Mouse (Mus musculus): Measurements from ENCODE around the gene Ypel2. TPM values are rescaled to one million over a fixed set of nuclear protein-coding genes. Genes with fewer than 3 reads are reported as not detected.
"Not testable (repeated sequence)": the region's sequence is repeated elsewhere in the genome, so short reads cannot be mapped to it uniquely, and the experiment has no call there.

The Ypel2 gene
- polyA plus RNA-seq (2014; fragmentation: Nextera tagmentation; extraction: Ambion mirVana) = 3.2 and 3.9 TPM in 2 replicates

- H3K4me1 ChIP-seq (replicated peaks; ENCODE audit: control insufficient read depth, insufficient read depth, low read length) = peaks cover 40% of the 10 kb centered on the region
- ATAC-seq (ENCODE audit: low FRiP score) (peak; percentile 100), DNase-seq (ENCODE audit: low spot score) (peak; percentile 94)
- no peaks in the 10 kb centered on the region for H3K36me3 ChIP-seq (replicated peaks; ENCODE audit: control insufficient read depth, insufficient read depth)
- H3K9ac ChIP-seq = peak within 1 kb of the TSS; percentile 72
- H3K4me3 ChIP-seq (replicated peaks; ENCODE audit: low read length) = peak within 1 kb of the TSS; percentile 90
- H3K4me2 ChIP-seq (replicated peaks) = peak within 1 kb of the TSS; percentile 82
- under 1% methylated on average over 86 of the region's 96 CpGs for WGBS
- no peaks in the 10 kb centered on the region for H3K27me3 ChIP-seq (ENCODE audit: control insufficient read depth, insufficient read depth, low read length)
- H3K9me3 ChIP-seq (ENCODE audit: control insufficient read depth, low read length) = no peaks in the 10 kb centered on the region
- H3K27ac ChIP-seq = peak within 1 kb of the TSS; percentile 91
Observed at GRCm38 (mm10) chr11:86993041-86994037, at the start of gene Ypel2. Ypel2 (minus strand) TSS chr11:86993707.

GRCm38 (mm10) chr11:87043052-87043451, 49.5 kb upstream of the Ypel2 start:
- H3K4me1 ChIP-seq (replicated peaks; ENCODE audit: control insufficient read depth, insufficient read depth, low read length) = no peaks in the 10 kb centered on the region
- H3K27ac ChIP-seq = no peak overlapping the region
- no peaks in the 10 kb centered on the region for H3K9me3 ChIP-seq (ENCODE audit: control insufficient read depth, low read length)
- H3K4me2 ChIP-seq (replicated peaks) = no peak overlapping the region
- WGBS = 91% methylated on average over 3 of the region's 3 CpGs
- no peak for ATAC-seq (ENCODE audit: low FRiP score)
- no peak overlapping the region for H3K9ac ChIP-seq
- H3K4me3 ChIP-seq (replicated peaks; ENCODE audit: low read length) = no peak overlapping the region
- DNase-seq (ENCODE audit: low spot score) = no peak
- H3K27me3 ChIP-seq (ENCODE audit: control insufficient read depth, insufficient read depth, low read length) = no peaks in the 10 kb centered on the region
- H3K36me3 ChIP-seq (replicated peaks; ENCODE audit: control insufficient read depth, insufficient read depth) = peaks cover 97% of the 10 kb centered on the region

DNA sequence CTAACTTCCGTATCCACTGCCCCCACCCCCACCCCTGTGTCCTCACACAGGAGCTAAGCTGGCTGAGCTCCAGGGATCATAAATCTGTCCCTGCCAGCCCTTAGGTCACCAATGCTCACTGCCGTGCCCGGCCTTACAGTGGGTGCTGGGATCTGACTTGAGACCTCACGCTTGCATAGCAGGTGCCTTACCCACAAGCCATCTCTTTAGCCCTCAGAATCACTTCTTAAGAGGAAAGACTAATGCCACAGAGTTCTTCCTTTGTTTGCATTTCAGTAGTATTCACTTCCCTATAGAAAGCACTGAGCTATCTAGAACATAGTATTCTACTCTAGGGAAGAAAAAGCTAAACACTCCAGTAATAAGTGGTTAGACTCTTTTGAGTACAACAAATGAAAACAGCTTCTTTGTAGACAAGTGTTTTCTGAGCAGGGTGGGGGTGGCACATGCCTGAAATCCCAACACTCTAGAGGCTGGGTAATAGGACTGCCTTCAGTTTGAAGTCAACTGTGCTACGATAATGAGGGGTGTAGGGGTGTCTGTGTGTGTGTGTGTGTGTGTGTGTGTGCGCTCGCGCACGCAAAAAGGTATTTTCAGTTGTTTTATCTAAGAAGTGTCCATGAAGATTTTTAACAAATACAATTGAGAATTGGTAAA, 45.9 kb upstream of the Ypel2 start:
- H3K4me3 ChIP-seq (replicated peaks; ENCODE audit: low read length) = no peak overlapping the region
- H3K27ac ChIP-seq = no peak overlapping the region
- no peak overlapping the region for H3K9ac ChIP-seq
- 86% methylated on average over 9 of the region's 9 CpGs for WGBS
- no peak for DNase-seq (ENCODE audit: low spot score)
- H3K4me1 ChIP-seq (replicated peaks; ENCODE audit: control insufficient read depth, insufficient read depth, low read length) = no peaks in the 10 kb centered on the region
- peaks cover 94% of the 10 kb centered on the region for H3K36me3 ChIP-seq (replicated peaks; ENCODE audit: control insufficient read depth, insufficient read depth)
- H3K27me3 ChIP-seq (ENCODE audit: control insufficient read depth, insufficient read depth, low read length) = no peaks in the 10 kb centered on the region
- H3K9me3 ChIP-seq (ENCODE audit: control insufficient read depth, low read length) = no peaks in the 10 kb centered on the region
- no peak overlapping the region for H3K4me2 ChIP-seq (replicated peaks)
- ATAC-seq (ENCODE audit: low FRiP score) = no peak

GRCm38 (mm10) chr11:87036180-87036579, 42.7 kb upstream of the Ypel2 start:
- Histone ChIP-seq H3K27ac (no peak overlapping the region), H3K27me3 (ENCODE audit: control insufficient read depth, insufficient read depth, low read length) (no peaks in the 10 kb centered on the region), H3K4me2 (replicated peaks) (no peak overlapping the region), H3K4me3 (replicated peaks; ENCODE audit: low read length) (no peak overlapping the region), H3K36me3 (replicated peaks; ENCODE audit: control insufficient read depth, insufficient read depth) (peaks cover 86% of the 10 kb centered on the region), H3K9ac (no peak overlapping the region), H3K9me3 (ENCODE audit: control insufficient read depth, low read length) (no peaks in the 10 kb centered on the region), H3K4me1 (replicated peaks; ENCODE audit: control insufficient read depth, insufficient read depth, low read length) (no peaks in the 10 kb centered on the region)
- DNase-seq (ENCODE audit: low spot score) (no peak), ATAC-seq (ENCODE audit: low FRiP score) (no peak)
- 68% methylated on average over 4 of the region's 4 CpGs for WGBS

GRCm38 (mm10) chr11:87028212-87028611, 34.7 kb upstream of the Ypel2 start:
- DNase-seq (ENCODE audit: low spot score) = no peak
- no peak overlapping the region for H3K27ac ChIP-seq
- no peak overlapping the region for H3K4me2 ChIP-seq (replicated peaks)
- H3K9ac ChIP-seq = no peak overlapping the region
- H3K36me3 ChIP-seq (replicated peaks; ENCODE audit: control insufficient read depth, insufficient read depth) = peaks cover 10% of the 10 kb centered on the region
- H3K4me1 ChIP-seq (replicated peaks; ENCODE audit: control insufficient read depth, insufficient read depth, low read length) = no peaks in the 10 kb centered on the region
- 96% methylated on average over 3 of the region's 3 CpGs for WGBS
- no peak for ATAC-seq (ENCODE audit: low FRiP score)
- H3K4me3 ChIP-seq (replicated peaks; ENCODE audit: low read length) = no peak overlapping the region
- no peaks in the 10 kb centered on the region for H3K27me3 ChIP-seq (ENCODE audit: control insufficient read depth, insufficient read depth, low read length)
- no peaks in the 10 kb centered on the region for H3K9me3 ChIP-seq (ENCODE audit: control insufficient read depth, low read length)

DNA sequence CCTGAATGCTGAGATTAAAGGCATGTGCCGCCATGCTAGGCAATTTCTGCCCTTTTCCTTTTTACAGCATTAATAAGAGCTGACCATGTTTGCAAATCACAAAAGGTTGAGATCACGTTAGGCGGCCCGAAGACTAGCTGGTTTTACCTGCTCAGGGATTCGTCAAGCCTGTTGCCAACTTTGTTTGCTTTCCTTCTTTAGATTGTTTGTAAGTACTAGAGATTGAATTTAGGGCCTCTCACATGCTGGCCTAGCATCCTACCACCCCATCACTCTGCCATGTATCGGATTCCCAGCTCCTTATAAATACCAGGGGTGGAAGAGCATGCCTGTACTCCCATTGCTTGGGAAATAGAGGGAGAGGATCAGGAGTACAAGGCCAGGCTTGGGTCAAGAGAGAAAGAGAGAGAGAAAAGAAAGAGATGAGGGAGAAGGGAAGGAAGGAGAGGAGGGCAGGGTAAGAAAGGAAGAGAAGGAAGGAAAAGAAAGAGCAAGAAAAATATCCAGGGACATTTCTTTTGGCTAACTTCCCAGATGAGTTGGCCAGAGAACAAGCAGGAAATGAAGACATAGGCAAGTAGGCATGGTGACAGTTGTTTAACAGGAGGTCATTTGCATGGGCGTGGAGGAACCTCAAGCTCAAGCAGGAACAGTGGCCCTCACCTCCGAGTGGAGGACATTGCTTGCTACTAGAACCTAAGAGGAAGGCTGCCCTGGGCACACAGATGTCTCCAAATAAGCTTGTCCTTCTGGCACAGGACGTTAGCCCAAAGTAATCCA, 32.8 kb upstream of the Ypel2 start:
- DNase-seq (ENCODE audit: low spot score) (no peak), ATAC-seq (ENCODE audit: low FRiP score) (no peak)
- no peak overlapping the region for H3K27ac ChIP-seq
- no peaks in the 10 kb centered on the region for H3K4me1 ChIP-seq (replicated peaks; ENCODE audit: control insufficient read depth, insufficient read depth, low read length)
- H3K27me3 ChIP-seq (ENCODE audit: control insufficient read depth, insufficient read depth, low read length) = no peaks in the 10 kb centered on the region
- no peaks in the 10 kb centered on the region for H3K9me3 ChIP-seq (ENCODE audit: control insufficient read depth, low read length)
- no peak overlapping the region for H3K9ac ChIP-seq
- H3K4me3 ChIP-seq (replicated peaks; ENCODE audit: low read length) = no peak overlapping the region
- H3K36me3 ChIP-seq (replicated peaks; ENCODE audit: control insufficient read depth, insufficient read depth) = no peaks in the 10 kb centered on the region
- H3K4me2 ChIP-seq (replicated peaks) = no peak overlapping the region
- WGBS = 80% methylated on average over 9 of the region's 9 CpGs

DNA sequence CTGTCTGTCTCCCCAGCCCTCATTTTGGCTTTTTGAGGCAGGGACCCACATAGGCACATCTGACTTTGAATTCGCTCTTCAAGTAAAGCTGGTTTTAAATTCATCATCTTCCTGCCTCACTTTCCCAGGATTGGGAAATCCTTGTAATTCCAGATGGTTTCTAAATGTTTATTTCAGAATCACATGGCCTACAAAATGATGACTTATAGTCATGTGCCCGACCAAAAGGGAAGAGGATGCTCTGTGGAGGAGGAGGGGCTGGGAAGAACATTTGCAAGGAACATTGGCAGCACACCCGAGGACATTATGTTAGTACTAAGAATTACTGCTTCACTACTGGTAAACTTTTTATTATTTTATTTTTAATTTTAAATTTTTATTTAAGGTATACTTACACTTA, 31.8 kb upstream of the Ypel2 start:
- no peak for ATAC-seq (ENCODE audit: low FRiP score)
- H3K4me3 ChIP-seq (replicated peaks; ENCODE audit: low read length) = no peak overlapping the region
- 88% methylated on average over 3 of the region's 3 CpGs for WGBS

DNA sequence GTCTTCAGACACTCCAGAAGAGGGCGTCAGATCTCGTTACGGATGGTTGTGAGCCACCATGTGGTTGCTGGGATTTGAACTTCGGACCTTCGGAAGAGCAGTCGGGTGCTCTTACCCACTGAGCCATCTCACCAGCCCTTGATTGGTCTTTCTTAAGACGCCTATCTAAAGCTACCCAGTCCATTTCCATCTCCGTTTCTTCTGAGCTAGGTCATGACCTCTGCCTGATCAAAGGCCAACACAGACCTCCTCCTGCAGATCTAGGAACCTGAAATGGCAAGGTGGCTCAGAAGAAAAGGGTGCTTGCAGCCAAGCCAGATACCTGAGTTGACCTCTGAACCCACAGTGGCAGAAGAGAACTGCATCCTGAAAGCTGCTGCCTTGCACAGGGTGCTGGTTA, 29.7 kb upstream of the Ypel2 start:
- H3K4me2 ChIP-seq (replicated peaks); H3K27ac ChIP-seq; H3K9me3 ChIP-seq (ENCODE audit: control insufficient read depth, low read length); H3K27me3 ChIP-seq (ENCODE audit: control insufficient read depth, insufficient read depth, low read length); H3K4me1 ChIP-seq (replicated peaks; ENCODE audit: control insufficient read depth, insufficient read depth, low read length); H3K4me3 ChIP-seq (replicated peaks; ENCODE audit: low read length); H3K36me3 ChIP-seq (replicated peaks; ENCODE audit: control insufficient read depth, insufficient read depth); ATAC-seq (ENCODE audit: low FRiP score); H3K9ac ChIP-seq; DNase-seq (ENCODE audit: low spot score): not testable (repeated sequence)
- 64% methylated on average over 8 of the region's 8 CpGs for WGBS

More for the DNA sequence above, 31.8 kb upstream of the Ypel2 start:
- Histone ChIP-seq H3K9ac (no peak overlapping the region), H3K27ac (no peak overlapping the region), H3K4me2 (replicated peaks) (no peak overlapping the region), H3K36me3 (replicated peaks; ENCODE audit: control insufficient read depth, insufficient read depth) (no peaks in the 10 kb centered on the region), H3K27me3 (ENCODE audit: control insufficient read depth, insufficient read depth, low read length) (no peaks in the 10 kb centered on the region), H3K9me3 (ENCODE audit: control insufficient read depth, low read length) (no peaks in the 10 kb centered on the region), H3K4me1 (replicated peaks; ENCODE audit: control insufficient read depth, insufficient read depth, low read length) (no peaks in the 10 kb centered on the region)
- DNase-seq (ENCODE audit: low spot score) = no peak

DNA sequence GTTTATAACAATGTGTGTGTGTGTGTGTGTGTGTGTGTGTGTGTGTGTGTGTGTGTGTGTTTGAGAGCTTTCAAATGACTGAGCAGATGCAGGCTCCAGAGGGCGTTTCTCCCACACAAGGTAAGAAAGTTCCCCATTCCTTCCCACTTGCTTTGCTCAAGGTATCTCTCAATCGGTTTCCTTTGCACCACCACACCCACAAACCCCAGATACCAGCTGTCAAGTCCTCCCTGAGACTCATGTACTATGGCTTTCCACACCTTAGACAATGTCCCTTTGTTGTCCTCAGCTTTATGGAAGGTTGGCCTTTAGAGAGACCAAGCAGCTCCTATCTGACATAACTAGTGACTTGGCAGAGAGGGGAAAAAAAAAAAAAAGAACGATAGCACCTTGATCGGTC, 29.3 kb upstream of the Ypel2 start:
- H3K27ac ChIP-seq = no peak overlapping the region
- no peak for DNase-seq (ENCODE audit: low spot score)
- no peak overlapping the region for H3K4me3 ChIP-seq (replicated peaks; ENCODE audit: low read length)
- H3K4me1 ChIP-seq (replicated peaks; ENCODE audit: control insufficient read depth, insufficient read depth, low read length) = no peaks in the 10 kb centered on the region
- H3K9me3 ChIP-seq (ENCODE audit: control insufficient read depth, low read length) = no peaks in the 10 kb centered on the region
- WGBS = 72% methylated on average over 4 of the region's 4 CpGs
- H3K9ac ChIP-seq = no peak overlapping the region
- no peak for ATAC-seq (ENCODE audit: low FRiP score)
- H3K4me2 ChIP-seq (replicated peaks) = no peak overlapping the region
- H3K27me3 ChIP-seq (ENCODE audit: control insufficient read depth, insufficient read depth, low read length) = no peaks in the 10 kb centered on the region
- H3K36me3 ChIP-seq (replicated peaks; ENCODE audit: control insufficient read depth, insufficient read depth) = no peaks in the 10 kb centered on the region
